Comparison of ENCODE assay signal across 10 mouse cellular contexts in genomic region chr11:83079487-83080199, GRCm38 (mm10). TPM values are rescaled to one million over a fixed set of nuclear protein-coding genes. Genes with fewer than 3 reads are reported as not detected.
A peak's percentile ranks its signal among the peaks of the same experiment; 100 is the strongest.
DNase-seq lines count a peak whose midpoint lies in the region; ATAC-seq lines count a peak whose summit lies in the region.
"Had no signal": no experiment of that assay in that cellular context is flagged by ENCODE, and none has a peak within 500 bp of the region (broad histone marks: within the 10 kb centered on the region; RNA-seq: fewer than 3 reads in every experiment).

No protein-coding gene starts in this region.

- no peaks in the 10 kb centered on the region for H3K27me3 ChIP-seq in liver, embryonic 11.5 days (replicated peaks; ENCODE audit: control insufficient read depth, insufficient read depth, low read length)
- H3K27me3 ChIP-seq in liver, embryonic 12.5 days (replicated peaks), result no peaks in the 10 kb centered on the region

- H3K9me3 ChIP-seq in liver, embryonic 11.5 days (ENCODE audit: control insufficient read depth, low read length), result no peaks in the 10 kb centered on the region
- no peaks in the 10 kb centered on the region for H3K9me3 ChIP-seq in liver, embryonic 12.5 days (replicated peaks)

- H3K4me2 ChIP-seq in liver, embryonic 11.5 days, result no peak overlapping the region
- no peak overlapping the region for H3K4me2 ChIP-seq in liver, embryonic 12.5 days

- H3K4me3 ChIP-seq in liver, embryonic 11.5 days (ENCODE audit: low read depth, low read length), result no peak overlapping the region
- H3K4me3 ChIP-seq in liver, embryonic 12.5 days, result no peak overlapping the region

- no peak overlapping the region for H3K9ac ChIP-seq in liver, embryonic 11.5 days (ENCODE audit: low read depth, low read length)
- no peak overlapping the region for H3K9ac ChIP-seq in liver, embryonic 12.5 days

- ATAC-seq in liver, embryonic 11.5 days (replicated peaks; ENCODE audit: low FRiP score), result no peak
- peak; percentile 65 for ATAC-seq in activated CD4-positive, CD25-positive, alpha-beta regulatory T cell, adult 4 months
- ATAC-seq in liver, embryonic 12.5 days, result peak; percentile 44; the same call in 1 of the 2 replicates
- ATAC-seq: Patski had no signal

- peaks cover 3% of the 10 kb centered on the region; the same call in 1 of the 2 replicates for H3K4me1 ChIP-seq in liver, embryonic 11.5 days (replicated peaks; ENCODE audit: control insufficient read depth, insufficient read depth, low read length)
- peaks cover 20% of the 10 kb centered on the region for H3K4me1 ChIP-seq in liver, embryonic 12.5 days

- WGBS in liver, embryonic 11.5 days, result 33% methylated on average over 9 of the region's 9 CpGs
- 15% methylated on average over 9 of the region's 9 CpGs for WGBS in liver, embryonic 12.5 days (ENCODE audit: insufficient replicate concordance)

- no peaks in the 10 kb centered on the region for H3K36me3 ChIP-seq in liver, embryonic 11.5 days (ENCODE audit: control insufficient read depth, insufficient read depth, low read length)
- no peaks in the 10 kb centered on the region for H3K36me3 ChIP-seq in liver, embryonic 12.5 days

- peak; percentile 30 for DNase-seq in liver, embryonic 11.5 days (ENCODE audit: low spot score)
- no peak for DNase-seq in liver
- peak; percentile 58 to 61 for DNase-seq in thymus, postnatal 36 days
- DNase-seq in adrenal gland, postnatal 4 days (ENCODE audit: low spot score in 2 of 2), result no peak
- DNase-seq in kidney, postnatal 36 days, result no peak
- DNase-seq: cerebellum, postnatal 10 days had no signal

- no peak overlapping the region for H3K27ac ChIP-seq in liver, embryonic 11.5 days (ENCODE audit: low read depth, low read length)
- no peak overlapping the region for H3K27ac ChIP-seq in liver, embryonic 12.5 days

RNA-seq across cellular contexts. Expression of gene Slfn2, which starts 14.7 kb away (rescaled TPM):
- polyA plus RNA-seq in liver, embryonic 11.5 days (2014; fragmentation: Nextera tagmentation; extraction: Ambion mirVana), result 4.3 and 4.5 TPM in 2 replicates
- 100 to 1,000 TPM; 893 to 932 TPM for polyA plus RNA-seq in activated CD4-positive, CD25-positive, alpha-beta regulatory T cell, adult 4 months (2017; shearing (Covaris generic))
- 3.5 and 3.6 TPM in 2 replicates for polyA plus RNA-seq in liver, embryonic 12.5 days (2016; fragmentation: Nextera tagmentation; extraction: Ambion mirVana)
- 1 to 10 TPM; 5.2 to 5.3 TPM for total RNA-seq in adrenal gland, postnatal 4 days (2021)

RNA-seq across cellular contexts. Expression of gene Slfn1, which starts 37.0 kb away (rescaled TPM):
- 0.13 TPM in 1 of 2 replicates, not detected in the other for polyA plus RNA-seq in liver, embryonic 11.5 days (2014; fragmentation: Nextera tagmentation; extraction: Ambion mirVana)
- 100 to 1,000 TPM; 280 to 284 TPM for polyA plus RNA-seq in activated CD4-positive, CD25-positive, alpha-beta regulatory T cell, adult 4 months (2017; shearing (Covaris generic))
- 0.08 and 0.13 TPM in 2 replicates for polyA plus RNA-seq in liver, embryonic 12.5 days (2016; fragmentation: Nextera tagmentation; extraction: Ambion mirVana)
- under 1 TPM; 0.25 to 0.54 TPM for total RNA-seq in adrenal gland, postnatal 4 days (2021)
- total RNA-seq: gastrocnemius, adult 8-10 months had no signal
- polyA plus RNA-seq: Patski had no signal

RNA-seq across cellular contexts. Expression of gene Slfn8, which starts 59.0 kb away (rescaled TPM):
- 0.18 and 0.27 TPM in 2 replicates for polyA plus RNA-seq in liver, embryonic 11.5 days (2014; fragmentation: Nextera tagmentation; extraction: Ambion mirVana)
- 10 to 100 TPM; 61.2 to 85.7 TPM for polyA plus RNA-seq in activated CD4-positive, CD25-positive, alpha-beta regulatory T cell, adult 4 months (2017; shearing (Covaris generic))
- 0.38 and 0.72 TPM in 2 replicates for polyA plus RNA-seq in liver, embryonic 12.5 days (2016; fragmentation: Nextera tagmentation; extraction: Ambion mirVana)
- total RNA-seq in adrenal gland, postnatal 4 days (2021), result 1 to 10 TPM in 1 of 2 experiments, under 1 TPM in 1; 0.84 to 1.3 TPM

Comparison
In these comparisons a context has a peak if more than half of its experiments do, and no peak if none do; other contexts are left out.
1. DNase-seq: peak in liver, embryonic 11.5 days (single experiment) and thymus, postnatal 36 days (2 of 2); none in liver (single experiment), adrenal gland, postnatal 4 days (0 of 2) and kidney, postnatal 36 days (0 of 2).
2. RNA of gene Slfn2, which starts 14.7 kb away (polyA plus RNA-seq): 893 to 932 TPM in activated CD4-positive, CD25-positive, alpha-beta regulatory T cell, adult 4 months; 4.3 to 4.5 TPM in liver, embryonic 11.5 days and 3.5 to 3.6 TPM in liver, embryonic 12.5 days; every median in the first group is over 100 times any median in the second.
3. RNA of gene Slfn1, which starts 37.0 kb away (polyA plus RNA-seq): 280 to 284 TPM in activated CD4-positive, CD25-positive, alpha-beta regulatory T cell, adult 4 months; 0.08 to 0.13 TPM in liver, embryonic 12.5 days and 0.13 TPM in liver, embryonic 11.5 days; every median in the first group is over 100 times any median in the second.
4. RNA of gene Slfn8, which starts 59.0 kb away (polyA plus RNA-seq): 61.2 to 85.7 TPM in activated CD4-positive, CD25-positive, alpha-beta regulatory T cell, adult 4 months; 0.38 to 0.72 TPM in liver, embryonic 12.5 days and 0.18 to 0.27 TPM in liver, embryonic 11.5 days; every median in the first group is over 10 times any median in the second.